Mouse (Mus musculus) thymus, postnatal 0 days (tissue): Measurements from ENCODE around the gene Larp1b. TPM values are rescaled to one million over a fixed set of nuclear protein-coding genes. Genes with fewer than 3 reads are reported as not detected.
"Not testable (repeated sequence)": the region's sequence is repeated elsewhere in the genome, so short reads cannot be mapped to it uniquely, and the experiment has no call there.

Source experiments
- DNase-seq: peaks from one replicate; pipeline ENCODE4 v3.0.0-alpha.2; 2015; ENCODE audit warnings: low spot score
- polyA plus RNA-seq: library from polyadenylated mRNA; unstranded; fragments of >200 nt; fragmentation: Nextera tagmentation; extraction: Ambion mirVana; gene quantifications from 2 replicates; pipeline ENCODE4 v1.2.1, GENCODE M21; 2015

The Larp1b gene
- 5.7 and 8.5 TPM in 2 replicates for polyA plus RNA-seq

GRCm38 (mm10) chr3:40949170-40949902, at the start of gene Larp1b:
Larp1b (plus strand) TSS chr3:40949828.
- DNase-seq, result peak; percentile 98

GRCm38 (mm10) chr3:40902443-40902842, 47.2 kb upstream of the Larp1b start, which contains the start of gene 1700034I23Rik:
1700034I23Rik (minus strand) TSS chr3:40902543.
- not testable (repeated sequence) for DNase-seq

- no peak for DNase-seq
Measured at GRCm38 (mm10) chr3:40938189-40938588, 11.4 kb upstream of the Larp1b start.

GRCm38 (mm10) chr3:40938592-40938991, 11.0 kb upstream of the Larp1b start:
- DNase-seq, result no peak

- DNase-seq, result no peak
Measured at GRCm38 (mm10) chr3:40939019-40939418, 10.6 kb upstream of the Larp1b start.

- DNase-seq, result peak; percentile 50
Measured at GRCm38 (mm10) chr3:40949903-40950600, 424 bp downstream of the Larp1b start.

- peak; percentile 47 for DNase-seq
Measured at GRCm38 (mm10) chr3:40950601-40951201, 1.1 kb downstream of the Larp1b start.

- peak; percentile 42 for DNase-seq
Measured at GRCm38 (mm10) chr3:40951365-40951764, 1.7 kb downstream of the Larp1b start.

- DNase-seq, result no peak
Measured at GRCm38 (mm10) chr3:40952606-40953005, 3.0 kb downstream of the Larp1b start.

- DNase-seq, result no peak
Measured at GRCm38 (mm10) chr3:40954792-40955191, 5.2 kb downstream of the Larp1b start.

- no peak for DNase-seq
Measured at GRCm38 (mm10) chr3:40958831-40959230, 9.2 kb downstream of the Larp1b start.

- no peak for DNase-seq
Measured at GRCm38 (mm10) chr3:40980758-40981157, 31.1 kb downstream of the Larp1b start.

GRCm38 (mm10) chr3:40987539-40987938, 37.9 kb downstream of the Larp1b start:
- DNase-seq, result no peak

- DNase-seq, result no peak
Measured at GRCm38 (mm10) chr3:40988722-40989121, 39.1 kb downstream of the Larp1b start.

GRCm38 (mm10) chr3:40991541-40991940, 41.9 kb downstream of the Larp1b start:
- DNase-seq, result no peak

- no peak for DNase-seq
Measured at GRCm38 (mm10) chr3:40995161-40995560, 45.5 kb downstream of the Larp1b start.

GRCm38 (mm10) chr3:41009315-41009714, 59.7 kb downstream of the Larp1b start:
- DNase-seq, result no peak

- no peak for DNase-seq
Measured at GRCm38 (mm10) chr3:41009990-41010389, 60.4 kb downstream of the Larp1b start.

GRCm38 (mm10) chr3:41010701-41011100, 61.1 kb downstream of the Larp1b start:
- DNase-seq, result no peak

GRCm38 (mm10) chr3:41012451-41012850, 62.8 kb downstream of the Larp1b start:
- no peak for DNase-seq

GRCm38 (mm10) chr3:41014946-41015345, 65.3 kb downstream of the Larp1b start:
- no peak for DNase-seq

- no peak for DNase-seq
Measured at GRCm38 (mm10) chr3:41018022-41018608, 68.5 kb downstream of the Larp1b start.
